Mouse (Mus musculus) cerebellum, adult 2 months (tissue): ENCODE data around the gene Gm10382. TPM values are rescaled to one million over a fixed set of nuclear protein-coding genes. Genes with fewer than 3 reads are reported as not detected.

Experiments
- DNase-seq, 2 experiments: peaks; one replicate each; pipeline ENCODE4 v3.0.0; 2021
- H3K27ac ChIP-seq: fragments of 200-500 bp; 2 replicates; pipeline ENCODE4 v1.5.1; 2012; ENCODE audit warnings: low read length, control low read depth, inconsistent platforms; ENCODE audit not compliant: insufficient read depth
- H3K27me3 ChIP-seq: fragments of 200-500 bp; 2 replicates; pipeline ENCODE4 v1.6.1; 2012; ENCODE audit warnings: inconsistent platforms, mild to moderate bottlenecking, low read length, moderate library complexity; ENCODE audit not compliant: control insufficient read depth, insufficient read depth
- H3K4me1 ChIP-seq: fragments of 200-500 bp; 2 replicates; pipeline ENCODE4 v1.6.1; 2011; ENCODE audit warnings: low read length; ENCODE audit not compliant: control insufficient read depth, insufficient read depth
- H3K4me3 ChIP-seq: fragments of 200-500 bp; replicated peaks from 2 replicates; pipeline ENCODE3; 2011; ENCODE audit warnings: mild to moderate bottlenecking, low read depth, low read length, control low read depth; ENCODE audit not compliant: insufficient read depth
- CTCF ChIP-seq: fragments of 200-500 bp; IDR thresholded peaks from 2 replicates; pipeline ENCODE4 v1.5.1; 2011; ENCODE audit warnings: low read depth, mild to moderate bottlenecking, control low read depth, low read length, moderate library complexity, borderline replicate concordance; ENCODE audit not compliant: insufficient read depth
- POLR2A ChIP-seq: fragments of 200-500 bp; IDR thresholded peaks from 2 replicates; pipeline ENCODE4 v1.6.1; 2011; ENCODE audit warnings: low read length, control low read depth, borderline replicate concordance; ENCODE audit not compliant: insufficient read depth
- WGBS: fragments of 180-500 bp; shearing (Covaris S2); methylation state at CpG from one replicate; pipeline ENCODE4 v1.1.7; 2018; 5-methylcytosine and 5-hydroxymethylcytosine counted together
- polyA plus RNA-seq: library from polyadenylated mRNA; depleted of rRNA; stranded (reverse); fragments of >200 nt; gene quantifications from 2 replicates; pipeline ENCODE4 v1.2.3, GENCODE M21; 2012

Gene Gm10382
- polyA plus RNA-seq, 1 experiment, result 0.28 TPM

DNA sequence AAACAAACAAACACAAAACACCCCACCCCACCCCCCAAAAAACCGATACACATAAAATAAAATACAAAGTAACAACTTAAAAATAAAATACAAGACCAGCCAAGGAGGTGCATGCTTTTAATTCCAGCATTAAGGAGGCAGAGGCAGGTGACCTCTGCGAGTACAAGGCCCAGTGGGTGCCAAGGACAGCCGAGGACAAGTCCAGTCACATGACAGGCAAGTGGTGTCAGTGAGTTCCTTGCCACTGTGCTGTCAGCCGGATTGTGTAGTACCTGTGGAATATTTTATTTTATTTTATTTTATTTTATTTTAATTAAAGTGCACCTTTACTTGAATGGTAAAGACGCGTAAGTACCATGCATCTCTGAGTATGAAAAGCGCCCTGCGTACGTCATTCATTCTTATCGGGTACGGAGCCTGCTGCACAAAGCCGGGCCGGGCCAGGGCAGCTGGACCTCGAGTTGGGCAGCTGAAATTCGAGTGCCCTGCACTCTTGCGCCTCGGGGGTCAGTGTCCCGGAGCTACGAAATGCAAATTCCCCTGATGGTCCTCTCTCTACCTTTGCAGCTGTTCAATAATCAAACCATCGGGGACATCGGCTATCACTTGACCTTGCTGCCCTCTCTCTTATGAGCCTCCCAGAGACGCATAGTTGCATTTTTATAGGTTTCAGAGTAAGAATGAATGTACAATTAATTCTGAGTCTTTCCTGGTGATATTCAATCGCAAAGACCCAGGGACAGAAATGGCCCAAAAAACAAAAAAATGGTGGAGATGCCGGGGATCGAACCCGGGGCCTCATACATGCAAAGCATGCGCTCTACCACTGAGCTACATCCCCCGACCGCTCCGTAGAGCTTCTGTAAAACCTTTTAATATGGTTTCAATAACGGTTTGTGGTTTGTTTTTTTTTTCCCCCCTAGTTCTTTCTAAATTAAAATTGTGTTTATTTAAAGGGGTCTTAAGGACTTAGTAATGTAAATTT is 14.7 kb downstream of the Gm10382 start:
- Histone ChIP-seq H3K4me3 (peak overlapping the region; percentile 77), H3K4me1 (peaks cover 3% of the 10 kb centered on the region; the same call in 1 of the 2 replicates), H3K27me3 (no peaks in the 10 kb centered on the region), H3K27ac (no peak overlapping the region)
- DNase-seq, result peak; percentile 61 to 73
- 37% methylated on average over 31 of the region's 31 CpGs for WGBS
- TF ChIP-seq CTCF (no peak), POLR2A (no peak)

DNA sequence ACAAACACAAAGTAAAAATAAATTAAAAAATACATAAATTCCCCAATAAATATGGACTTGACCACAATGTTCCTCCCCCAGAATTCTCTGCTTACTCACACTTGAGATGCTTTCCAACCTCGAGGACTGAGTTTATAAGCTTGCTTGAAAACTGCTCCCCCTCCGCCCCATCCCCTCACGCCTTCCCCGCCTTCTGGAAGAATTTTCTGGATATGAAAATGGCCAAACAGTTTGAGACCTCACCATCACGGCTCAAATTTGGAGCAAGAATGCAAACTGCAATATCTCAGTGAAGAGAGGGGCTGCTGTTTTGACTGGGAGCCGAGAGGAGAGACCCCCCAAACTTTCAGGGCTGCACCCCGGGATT is 15.4 kb downstream of the Gm10382 start:
- no peaks in the 10 kb centered on the region for H3K27me3 ChIP-seq
- DNase-seq, result no peak
- H3K4me1 ChIP-seq, result peaks cover 3% of the 10 kb centered on the region; the same call in 1 of the 2 replicates
- 13% methylated on average over 7 of the region's 7 CpGs for WGBS
- peak overlapping the region; percentile 80; the same call in 1 of the 2 replicates for H3K27ac ChIP-seq
- peak overlapping the region; percentile 77 for H3K4me3 ChIP-seq
- TF ChIP-seq POLR2A (no peak), CTCF (no peak)

DNA sequence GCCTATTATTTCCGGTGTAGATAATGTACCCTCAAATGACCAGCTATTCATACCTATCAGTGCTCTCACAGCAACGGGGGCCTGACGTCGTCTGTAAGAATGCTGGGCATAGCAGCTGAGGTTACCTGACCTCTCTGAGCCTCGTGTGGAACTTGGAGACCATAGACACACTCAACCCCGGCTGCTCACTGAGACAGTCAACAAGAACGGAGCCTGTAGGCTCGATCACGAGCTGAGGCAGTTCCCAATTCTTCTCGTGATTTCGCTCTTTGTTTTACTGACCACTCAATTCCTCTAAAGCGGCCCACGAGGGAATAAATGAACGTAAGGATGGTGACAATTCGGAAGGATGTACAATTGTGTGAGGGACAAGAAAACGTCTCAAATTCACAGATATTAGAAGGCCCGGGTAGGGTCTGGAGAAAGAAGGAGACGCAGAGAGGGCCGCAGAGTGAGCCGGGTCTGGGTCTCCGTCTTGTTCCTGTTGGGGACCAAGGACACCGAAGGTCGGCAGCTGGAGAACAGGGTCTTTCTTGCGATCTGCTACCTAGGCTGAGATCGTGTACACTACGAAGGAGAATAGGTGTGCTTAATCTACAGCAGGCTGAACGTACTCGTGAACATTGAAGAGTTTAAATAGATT is 15.9 kb downstream of the Gm10382 start:
- TF ChIP-seq POLR2A (no peak), CTCF (no peak)
- H3K27me3 ChIP-seq, result no peaks in the 10 kb centered on the region
- H3K4me3 ChIP-seq, result peak overlapping the region; percentile 77
- WGBS, result 3% methylated on average over 28 of the region's 28 CpGs
- H3K4me1 ChIP-seq, result peaks cover 3% of the 10 kb centered on the region; the same call in 1 of the 2 replicates
- DNase-seq, result peak; percentile 61 to 76
- peak overlapping the region; percentile 80 for H3K27ac ChIP-seq

DNA sequence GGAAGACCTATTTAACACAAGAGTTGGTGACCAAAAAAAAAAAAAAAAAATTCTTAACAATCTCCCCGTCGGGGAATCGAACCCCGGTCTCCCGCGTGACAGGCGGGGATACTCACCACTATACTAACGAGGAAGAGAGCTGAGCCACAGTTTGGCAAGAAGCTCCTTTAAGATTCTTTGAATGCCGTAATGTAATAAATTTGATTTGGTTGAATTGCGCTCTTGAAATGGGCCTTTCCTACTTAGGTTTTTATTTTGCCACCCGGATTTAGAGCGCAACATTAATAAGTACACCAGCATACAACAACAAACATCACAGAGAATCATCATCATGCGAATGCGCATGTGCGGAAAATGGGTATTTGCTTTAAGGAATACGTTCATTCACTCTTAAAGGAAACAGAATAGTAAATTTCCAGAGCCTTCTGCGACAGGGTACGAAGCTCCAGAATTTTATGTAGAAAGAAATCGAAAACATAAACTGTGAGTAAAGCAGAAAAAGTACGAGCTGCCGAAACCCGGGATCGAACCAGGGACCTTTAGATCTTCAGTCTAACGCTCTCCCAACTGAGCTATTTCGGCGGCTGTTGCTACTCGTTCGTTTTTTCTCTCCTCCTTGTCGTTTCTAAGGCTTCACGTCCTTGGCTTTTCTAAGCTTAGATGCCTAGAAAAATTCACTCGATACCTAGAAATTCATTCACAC is 16.6 kb downstream of the Gm10382 start:
- no peaks in the 10 kb centered on the region for H3K27me3 ChIP-seq
- TF ChIP-seq POLR2A, result no peak
- TF ChIP-seq CTCF, result no peak
- peak overlapping the region; percentile 80 for H3K27ac ChIP-seq
- H3K4me3 ChIP-seq, result peak overlapping the region; percentile 77
- 4% methylated on average over 31 of the region's 31 CpGs for WGBS
- DNase-seq, result peak; percentile 82 to 90
- H3K4me1 ChIP-seq, result peaks cover 3% of the 10 kb centered on the region; the same call in 1 of the 2 replicates

DNA sequence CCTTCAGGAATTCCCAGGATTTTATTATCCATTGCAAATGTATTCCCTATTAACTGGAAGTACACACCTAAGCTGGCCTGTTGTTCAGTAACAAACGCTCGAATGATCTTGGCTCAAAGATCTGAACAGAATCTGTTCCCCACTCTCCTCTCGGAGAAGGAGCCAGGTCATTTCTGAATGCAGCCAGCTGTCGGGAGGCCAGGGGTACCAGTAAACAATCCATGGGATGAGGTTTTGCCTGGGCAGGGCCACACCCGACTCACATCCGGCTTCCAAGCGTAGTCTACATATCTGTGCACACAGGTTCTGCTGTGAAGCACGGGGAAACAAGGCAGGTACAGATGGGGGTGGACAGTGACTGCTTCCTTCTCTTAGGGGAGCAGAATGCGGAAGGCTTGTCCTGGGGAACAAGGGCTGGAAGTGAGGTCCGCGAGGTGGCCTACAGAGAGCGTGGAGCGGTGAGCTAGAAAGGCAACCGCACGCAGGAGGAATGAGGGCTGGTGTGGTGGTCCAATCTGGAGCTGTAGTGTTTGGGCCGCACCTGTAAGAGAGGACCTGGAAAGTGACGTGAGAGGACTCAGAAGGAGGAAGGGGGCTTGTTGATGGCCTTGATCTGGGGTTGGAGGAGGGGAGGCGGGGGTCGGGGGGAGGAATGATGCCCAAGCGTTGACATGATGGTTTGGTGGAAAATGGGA is 17.3 kb downstream of the Gm10382 start:
- peak; percentile 73 to 81 for DNase-seq
- 10% methylated on average over 20 of the region's 20 CpGs for WGBS

DNA sequence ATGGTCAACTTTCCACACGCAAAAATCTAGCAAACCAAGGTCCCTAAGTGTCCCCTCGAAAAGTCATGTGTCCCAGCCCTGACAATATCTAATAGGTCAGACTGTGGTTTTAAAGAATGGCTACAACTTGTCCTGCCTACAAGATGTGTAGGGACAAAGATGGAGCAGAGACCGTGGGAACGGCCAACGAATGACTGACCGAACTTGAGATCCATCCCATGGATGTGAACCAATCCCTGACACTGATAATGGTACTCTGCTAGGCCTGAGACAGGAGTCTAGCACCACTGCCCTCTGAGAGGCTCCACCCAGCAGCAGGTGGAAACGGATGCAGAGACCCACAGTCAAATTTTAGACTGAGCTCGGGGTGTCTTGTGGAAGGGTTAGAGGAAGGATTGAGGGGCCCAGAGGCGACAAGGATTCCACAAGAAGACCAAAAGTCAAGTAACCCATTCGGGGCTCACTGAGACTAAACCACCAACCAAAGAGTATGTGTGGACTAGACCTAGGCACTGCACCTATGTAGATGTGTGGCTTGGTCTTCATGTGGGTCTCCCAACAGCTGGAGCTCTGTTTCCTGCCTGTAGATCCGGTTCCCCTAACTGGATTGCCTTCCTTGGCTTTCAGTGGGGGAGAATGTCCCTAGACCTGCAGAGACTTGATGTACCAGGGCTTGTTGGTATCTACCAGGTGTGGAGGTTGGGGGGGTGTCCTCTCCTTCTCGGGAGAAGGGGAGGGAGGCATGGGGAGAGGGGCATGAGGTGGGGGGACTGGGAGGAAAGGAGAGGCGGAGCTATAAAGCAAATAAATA is 18.1 kb downstream of the Gm10382 start:
- Histone ChIP-seq H3K27ac (no peak overlapping the region), H3K27me3 (no peaks in the 10 kb centered on the region), H3K4me3 (peak overlapping the region; percentile 77), H3K4me1 (peaks cover 3% of the 10 kb centered on the region; the same call in 1 of the 2 replicates)
- no peak for TF ChIP-seq CTCF
- TF ChIP-seq POLR2A, result no peak
- WGBS, result 65% methylated on average over 13 of the region's 13 CpGs
- DNase-seq, result no peak

More for the DNA sequence above, 17.3 kb downstream of the Gm10382 start:
- Histone ChIP-seq H3K4me1 (peaks cover 3% of the 10 kb centered on the region; the same call in 1 of the 2 replicates), H3K27me3 (no peaks in the 10 kb centered on the region), H3K27ac (peak overlapping the region; percentile 65), H3K4me3 (peak overlapping the region; percentile 77)
- no peak for TF ChIP-seq POLR2A
- TF ChIP-seq CTCF, result no peak
